Mouse (Mus musculus) Patski (cell line): ENCODE measurements around the gene Zfp688. TPM values are rescaled to one million over a fixed set of nuclear protein-coding genes. Genes with fewer than 3 reads are reported as not detected.
A peak's percentile ranks its signal among the peaks of the same experiment; 100 is the strongest.
"Not testable (repeated sequence)": the region's sequence is repeated elsewhere in the genome, so short reads cannot be mapped to it uniquely, and the experiment has no call there.

Experiments used
- ATAC-seq: fragments of 100-300 bp; one replicate; pipeline ENCODE4 v1.8.0; 2021
- CTCF ChIA-PET: fragments of 350-600 bp; sonication (Branson Sonifier 250); formaldehyde crosslinking; loops from one replicate; lab custom pipeline; 2022; ENCODE audit warnings: inconsistent platforms; lab: Charles Lee
- POLR2A ChIA-PET: fragments of 350-600 bp; sonication (Branson Sonifier 250); formaldehyde crosslinking; loops from one replicate; lab custom pipeline; 2022; ENCODE audit warnings: antibody characterized with exemption, inconsistent platforms; lab: Charles Lee
- DNase-seq: peaks from one replicate; pipeline ENCODE4 v3.0.0-alpha.2; 2011; ENCODE audit warnings: low read depth, low spot score
- H3K27me3 ChIP-seq: fragments of 371-371 bp; one replicate; pipeline ENCODE4 v1.5.1; 2021
- CTCF ChIP-seq: fragments of 100-300 bp; IDR thresholded peaks from one replicate; pipeline ENCODE4 v1.5.1; 2021
- in situ Hi-C: fragments of 300-500 bp; cut with MboI; formaldehyde crosslinking; loops from 3 replicates; pipeline ENCODE4 v1.11.1; 2018; ENCODE audit warnings: low pct_unique_long_range_greater_than_20kb, mixed read lengths
- polyA plus RNA-seq: library from polyadenylated mRNA; unstranded; gene quantifications from one replicate; pipeline ENCODE4 v1.2.3, GENCODE M21; 2021

The Zfp688 gene
- polyA plus RNA-seq, 1 experiment from 2014 or later = 20.6 TPM

- no peaks in the 10 kb centered on the region for H3K27me3 ChIP-seq
- DNase-seq = peak; percentile 43
- CTCF ChIA-PET = no interaction called here
- POLR2A ChIA-PET = interaction anchor here (0.7 kb wide), 1 partner anchor 131 kb away, joined by 5 read pairs; no protein-coding TSS in a partner anchor
- in situ Hi-C loops = no loop called here
- TF ChIP-seq CTCF = no peak
- peak; percentile 65 for ATAC-seq
Measured at GRCm38 (mm10) chr7:127386641-127387392, 35.1 kb downstream of the Zfp688 start, which contains the start of gene 9130019O22Rik. TSS of gene 9130019O22Rik (minus strand) at chr7:127387166.

- DNase-seq, ATAC-seq, H3K27me3 ChIP-seq, CTCF ChIA-PET, POLR2A ChIA-PET, in situ Hi-C loops: not testable (repeated sequence)
Measured at GRCm38 (mm10) chr7:127385560-127385959, 36.3 kb downstream of the Zfp688 start.

DNA sequence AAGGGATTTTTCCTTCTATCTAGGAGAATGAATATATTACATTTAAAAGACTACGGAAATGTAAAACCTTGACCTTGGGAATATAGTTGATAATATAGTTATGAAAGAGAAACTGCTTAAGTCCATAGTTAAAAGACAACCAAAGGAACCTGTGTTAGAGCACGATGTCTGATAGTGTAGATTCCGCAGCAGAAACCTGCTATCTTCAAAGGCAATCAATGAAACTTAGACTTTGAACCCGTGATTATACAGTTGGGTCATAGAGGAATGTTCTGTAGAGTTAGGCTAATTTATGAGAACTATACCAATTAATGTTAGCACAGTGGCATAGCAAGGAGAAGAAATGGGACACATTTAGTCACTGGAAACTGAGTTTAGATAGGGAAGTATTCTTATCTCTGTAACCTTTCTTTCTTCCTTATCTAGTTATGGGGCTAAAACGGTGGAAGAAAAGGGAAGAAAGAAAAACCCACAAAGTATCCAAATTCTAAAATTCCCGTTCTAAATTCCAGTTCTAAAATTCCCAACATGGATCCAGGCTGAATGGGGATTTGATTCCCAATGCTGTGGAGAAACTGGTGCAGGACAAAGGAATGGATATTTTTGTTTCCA is 43.5 kb downstream of the Zfp688 start:
- DNase-seq (no peak), ATAC-seq (no peak)
- ChIA-PET POLR2A (no interaction called here), CTCF (no interaction called here)
- in situ Hi-C loops = no loop called here
- no peak for TF ChIP-seq CTCF
- H3K27me3 ChIP-seq = no peaks in the 10 kb centered on the region

DNA sequence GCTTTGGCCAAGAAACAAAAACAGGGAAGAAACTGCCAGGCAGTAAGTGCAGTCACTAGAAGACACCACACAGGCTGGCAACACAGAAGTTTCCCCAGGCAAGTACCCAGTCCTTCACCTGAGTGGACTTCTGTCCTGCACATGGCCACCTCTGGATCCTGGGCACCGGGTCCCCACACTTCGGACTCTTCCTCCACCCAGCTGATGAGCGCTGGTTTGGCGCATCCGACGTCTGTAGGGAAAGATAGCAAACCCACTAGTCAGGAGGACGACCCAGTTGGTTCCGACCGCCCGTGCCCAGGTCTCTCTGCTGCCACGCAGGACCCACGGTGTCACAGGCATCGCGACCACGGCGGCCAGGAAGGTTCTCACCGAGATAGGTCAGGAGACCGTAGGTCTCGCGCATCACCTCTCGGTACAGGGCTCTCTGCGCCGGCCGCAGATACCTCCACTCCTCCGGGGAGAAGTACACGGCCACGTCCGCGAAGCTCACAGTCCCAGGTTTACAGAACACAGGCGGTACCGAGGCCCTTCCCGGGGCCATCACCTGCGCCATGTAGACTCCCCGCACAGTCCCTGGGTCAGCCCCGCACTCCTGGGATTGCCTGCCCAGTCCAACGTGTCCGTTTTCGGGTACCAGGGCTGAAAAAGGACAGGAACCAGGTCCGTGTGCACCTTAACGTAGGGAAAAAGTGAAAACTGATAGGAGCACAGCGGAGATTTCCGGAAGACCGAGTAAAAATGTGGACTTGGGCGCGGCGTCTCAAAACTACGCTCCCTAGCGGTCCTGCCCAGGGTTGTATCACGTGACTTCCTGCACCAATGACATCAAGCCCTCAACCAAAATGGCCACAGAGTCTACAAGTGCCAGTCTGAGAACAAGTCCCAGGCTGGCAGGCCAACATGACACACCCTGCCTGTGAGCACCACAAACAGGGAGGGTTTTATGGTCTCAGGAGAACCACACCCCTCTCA is 46.3 kb downstream of the Zfp688 start, which contains the start of gene Zfp747:
Gene Zfp747 (minus strand): TSS at position 780 of the 975 bp plus-strand sequence.
- peak; percentile 31 for DNase-seq
- H3K27me3 ChIP-seq, CTCF ChIA-PET, ATAC-seq, in situ Hi-C loops: not testable (repeated sequence)
- POLR2A ChIA-PET = interaction anchor here (0.6 to 0.9 kb wide), 2 partner anchors 18 to 194 kb away, joined by 3 read pairs; partner anchors contain the start of gene E430018J23Rik
- peak; percentile 54 for TF ChIP-seq CTCF

DNA sequence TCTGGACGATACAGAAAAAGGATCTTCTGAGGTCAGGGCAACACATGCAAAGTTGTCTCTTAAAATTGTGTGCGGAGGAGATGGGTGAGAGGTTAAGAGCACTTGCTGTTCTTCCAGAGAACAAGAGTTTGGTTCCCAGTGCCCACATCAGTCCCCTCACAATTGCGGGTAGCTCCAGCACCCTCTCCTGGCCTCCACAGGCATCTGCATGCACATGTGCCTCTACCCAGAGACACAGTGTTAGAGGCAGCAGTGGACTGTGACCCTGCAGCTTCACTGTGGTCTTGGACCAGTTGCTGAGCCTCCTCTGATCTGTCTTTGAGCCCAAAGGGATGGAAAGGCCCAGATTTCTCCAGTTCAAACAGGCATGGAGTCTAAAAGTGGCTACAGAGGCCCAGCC is 50.0 kb downstream of the Zfp688 start:
- in situ Hi-C loops, H3K27me3 ChIP-seq, POLR2A ChIA-PET, CTCF ChIA-PET, ATAC-seq, DNase-seq: not testable (repeated sequence)

GRCm38 (mm10) chr7:127371213-127371612 is 50.7 kb downstream of the Zfp688 start:
- POLR2A ChIA-PET = no interaction called here
- DNase-seq = no peak
- in situ Hi-C loops = no loop called here
- no peak for TF ChIP-seq CTCF
- CTCF ChIA-PET = no interaction called here
- H3K27me3 ChIP-seq = no peaks in the 10 kb centered on the region
- no peak for ATAC-seq

Other genes with a start within 250 kb of the Zfp688 start
- gene Cd2bp2, start 226.0 kb downstream of the Zfp688 start, polyA plus RNA-seq = 66.6 TPM
- gene Tbc1d10b, start 213.6 kb downstream of the Zfp688 start, polyA plus RNA-seq = 51.7 TPM
- 6.9 TPM for gene Mylpf, start 213.2 kb downstream of the Zfp688 start, polyA plus RNA-seq
- 17.7 TPM for gene Zfp553, start 189.0 kb downstream of the Zfp688 start, polyA plus RNA-seq
- 2.1 TPM for gene Sept1, start 188.9 kb downstream of the Zfp688 start, polyA plus RNA-seq
- gene Zfp771, start 177.8 kb downstream of the Zfp688 start, polyA plus RNA-seq = 45.1 TPM
- gene Dctpp1, start 161.4 kb downstream of the Zfp688 start, polyA plus RNA-seq = 30.0 TPM
- 89.8 TPM for gene Sephs2, start 148.0 kb downstream of the Zfp688 start, polyA plus RNA-seq
- 0.30 TPM for gene Itgal, start 125.8 kb downstream of the Zfp688 start, polyA plus RNA-seq
- gene Zfp768, start 76.5 kb downstream of the Zfp688 start, polyA plus RNA-seq = 30.3 TPM
- gene Zfp747, start 46.0 kb downstream of the Zfp688 start, polyA plus RNA-seq = 4.9 TPM
- gene 9130019O22Rik, start 34.9 kb downstream of the Zfp688 start, polyA plus RNA-seq = 4.9 TPM
- 10.0 TPM for gene E430018J23Rik, start 28.4 kb downstream of the Zfp688 start, polyA plus RNA-seq
- gene Zfp764, start 15.2 kb downstream of the Zfp688 start, polyA plus RNA-seq = 2.9 TPM
- gene Zfp689, start 27.1 kb upstream of the Zfp688 start, polyA plus RNA-seq = 5.9 TPM
- gene Prr14, start 37.5 kb upstream of the Zfp688 start, polyA plus RNA-seq = 71.9 TPM
- 50.1 TPM for gene Fbrs, start 57.1 kb upstream of the Zfp688 start, polyA plus RNA-seq
- 22.8 TPM for gene Srcap, start 89.9 kb upstream of the Zfp688 start, polyA plus RNA-seq
- gene Gm42715, start 97.5 kb upstream of the Zfp688 start, polyA plus RNA-seq = 21.1 TPM
- not detected for gene Tmem265, start 139.3 kb upstream of the Zfp688 start, polyA plus RNA-seq
- 48.6 TPM for gene Phkg2, start 151.3 kb upstream of the Zfp688 start, polyA plus RNA-seq
- 22.0 TPM for gene Ccdc189, start 166.5 kb upstream of the Zfp688 start, polyA plus RNA-seq
- 42.7 TPM for gene Rnf40, start 166.7 kb upstream of the Zfp688 start, polyA plus RNA-seq
- 20.6 TPM for gene Zfp629, start 193.7 kb upstream of the Zfp688 start, polyA plus RNA-seq